Mouse (Mus musculus) liver, postnatal 0 days (tissue): ENCODE measurements at regions not wholly inside any gene's neighbourhood (a gene's known extent, or its start where the extent isn't known, plus 50 kb on each side); places are given as distances from the start of the nearest gene placed in this dataset.
"Not testable (repeated sequence)": the region's sequence is repeated elsewhere in the genome, so short reads cannot be mapped to it uniquely, and the experiment has no call there.

ENCODE experiments used
- ATAC-seq: fragments of 200-750 bp; cut with Nextera tagmentation; 2 replicates; pipeline ENCODE4 v1.8.0; 2017; ENCODE audit warnings: mild to moderate bottlenecking, moderate library complexity
- DNase-seq: peaks from one replicate; pipeline ENCODE4 v3.0.0-alpha.2; 2016
- H3K27ac ChIP-seq: fragments of 300-500 bp; sonication (generic); 2 replicates; pipeline ENCODE4 v1.5.1; 2014; ENCODE audit warnings: antibody characterized with exemption, moderate library complexity, mild to moderate bottlenecking, low read depth
- H3K27me3 ChIP-seq: fragments of 300-500 bp; sonication (generic); 2 replicates; pipeline ENCODE4 v1.6.1; 2014; ENCODE audit warnings: low read length, control low read depth, mixed read lengths; ENCODE audit not compliant: insufficient read depth
- H3K36me3 ChIP-seq: fragments of 300-500 bp; sonication (generic); replicated peaks from 2 replicates; pipeline ENCODE4 v1.6.1; 2014; ENCODE audit warnings: mild to moderate bottlenecking, control low read depth, low read length, moderate library complexity, mixed read lengths; ENCODE audit not compliant: insufficient read depth
- H3K4me1 ChIP-seq: fragments of 300-500 bp; sonication (generic); 2 replicates; pipeline ENCODE4 v1.6.1; 2014; ENCODE audit warnings: antibody characterized with exemption, mild to moderate bottlenecking, control low read depth; ENCODE audit not compliant: insufficient read depth
- H3K4me2 ChIP-seq: fragments of 300-500 bp; sonication (generic); 2 replicates; pipeline ENCODE4 v1.6.1; 2014; ENCODE audit warnings: low read depth, mild to moderate bottlenecking, low read length, moderate library complexity, mixed read lengths
- H3K4me3 ChIP-seq: fragments of 300-500 bp; sonication (generic); 2 replicates; pipeline ENCODE4 v1.5.1; 2014; ENCODE audit warnings: low read depth, low read length
- H3K9ac ChIP-seq: fragments of 300-500 bp; sonication (generic); replicated peaks from 2 replicates; pipeline ENCODE4 v1.6.1; 2014; ENCODE audit warnings: mild to moderate bottlenecking, moderate library complexity
- H3K9me3 ChIP-seq: fragments of 300-500 bp; sonication (generic); 2 replicates; pipeline ENCODE4 v1.6.1; 2016; ENCODE audit warnings: mild to moderate bottlenecking, control low read depth, low read length, mixed read lengths
- CTCF ChIP-seq: sonication (generic); IDR thresholded peaks from 2 replicates; pipeline ENCODE4 v1.5.1; 2016; ENCODE audit warnings: antibody characterized with exemption, low read depth
- EP300 ChIP-seq: IDR thresholded peaks from 2 replicates; pipeline ENCODE4 v1.6.1; 2016; ENCODE audit warnings: antibody characterized with exemption, low read depth, mild to moderate bottlenecking
- WGBS: fragments of 180-500 bp; shearing (Covaris S2); extraction: QIAGEN DNeasy Blood & Tissue Kit; methylation state at CpG from one replicate; pipeline ENCODE4 v1.1.7; 2014; ENCODE audit not compliant: insufficient replicate concordance; 5-methylcytosine and 5-hydroxymethylcytosine counted together

GRCm38 (mm10) chr16:12824646-12825045, 284.8 kb upstream of the Ercc4 start:
- no peak overlapping the region for H3K9ac ChIP-seq
- ATAC-seq (no peak), DNase-seq (no peak)
- no peaks in the 10 kb centered on the region for H3K9me3 ChIP-seq
- no peaks in the 10 kb centered on the region for H3K4me1 ChIP-seq
- no peak overlapping the region for H3K4me3 ChIP-seq
- TF ChIP-seq EP300 (no peak), CTCF (no peak)
- no peak overlapping the region for H3K4me2 ChIP-seq
- 74% methylated on average over 6 of the region's 6 CpGs for WGBS
- H3K27ac ChIP-seq: no peak overlapping the region
- H3K27me3 ChIP-seq: no peaks in the 10 kb centered on the region
- H3K36me3 ChIP-seq: no peaks in the 10 kb centered on the region

- WGBS: 42% methylated on average over 8 of the region's 8 CpGs
- Histone ChIP-seq H3K27me3 (no peaks in the 10 kb centered on the region), H3K4me2 (no peak overlapping the region), H3K27ac (no peak overlapping the region), H3K36me3 (no peaks in the 10 kb centered on the region), H3K4me3 (no peak overlapping the region), H3K9me3 (no peaks in the 10 kb centered on the region), H3K9ac (no peak overlapping the region), H3K4me1 (no peaks in the 10 kb centered on the region)
- no peak for DNase-seq
- TF ChIP-seq EP300 (no peak), CTCF (peak; percentile 46)
- ATAC-seq: no peak
Measured at GRCm38 (mm10) chr16:12826222-12826621, 283.3 kb upstream of the Ercc4 start.

- not testable (repeated sequence) for H3K4me1 ChIP-seq, ATAC-seq, DNase-seq, H3K4me3 ChIP-seq, H3K9me3 ChIP-seq, H3K9ac ChIP-seq, H3K27me3 ChIP-seq, H3K4me2 ChIP-seq, H3K36me3 ChIP-seq, H3K27ac ChIP-seq
- WGBS: 15% methylated on average over 1 of the region's 1 CpGs
Measured at GRCm38 (mm10) chr16:12831308-12831707, 278.2 kb upstream of the Ercc4 start.

DNA sequence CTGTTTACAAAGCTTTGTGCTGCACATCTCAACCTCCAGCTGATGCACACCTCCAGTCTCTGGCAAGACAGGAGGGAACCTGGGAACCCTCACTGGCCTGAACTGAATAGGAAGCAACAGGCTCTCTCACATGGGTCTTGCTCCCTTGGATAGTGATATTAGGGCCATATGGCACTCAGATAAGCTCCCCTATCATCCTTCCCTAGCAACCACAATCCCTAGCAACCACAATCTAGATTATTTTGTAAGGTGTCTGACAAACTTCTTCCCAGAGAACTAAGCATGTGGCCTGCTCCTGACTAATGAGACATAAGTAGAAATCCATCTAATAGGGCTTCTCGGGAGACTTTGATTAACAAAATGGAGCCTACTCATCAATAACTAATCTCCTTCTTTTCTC, 253.1 kb upstream of the Ercc4 start:
- TF ChIP-seq CTCF: no peak
- TF ChIP-seq EP300: no peak
- no peaks in the 10 kb centered on the region for H3K4me1 ChIP-seq
- no peak overlapping the region for H3K9ac ChIP-seq
- no peak overlapping the region for H3K4me3 ChIP-seq
- H3K4me2 ChIP-seq: no peak overlapping the region
- H3K27ac ChIP-seq: no peak overlapping the region
- H3K36me3 ChIP-seq: no peaks in the 10 kb centered on the region
- H3K27me3 ChIP-seq: no peaks in the 10 kb centered on the region
- DNase-seq: no peak
- ATAC-seq: no peak
- no peaks in the 10 kb centered on the region for H3K9me3 ChIP-seq
- 75% methylated on average over 1 of the region's 1 CpGs for WGBS

DNA sequence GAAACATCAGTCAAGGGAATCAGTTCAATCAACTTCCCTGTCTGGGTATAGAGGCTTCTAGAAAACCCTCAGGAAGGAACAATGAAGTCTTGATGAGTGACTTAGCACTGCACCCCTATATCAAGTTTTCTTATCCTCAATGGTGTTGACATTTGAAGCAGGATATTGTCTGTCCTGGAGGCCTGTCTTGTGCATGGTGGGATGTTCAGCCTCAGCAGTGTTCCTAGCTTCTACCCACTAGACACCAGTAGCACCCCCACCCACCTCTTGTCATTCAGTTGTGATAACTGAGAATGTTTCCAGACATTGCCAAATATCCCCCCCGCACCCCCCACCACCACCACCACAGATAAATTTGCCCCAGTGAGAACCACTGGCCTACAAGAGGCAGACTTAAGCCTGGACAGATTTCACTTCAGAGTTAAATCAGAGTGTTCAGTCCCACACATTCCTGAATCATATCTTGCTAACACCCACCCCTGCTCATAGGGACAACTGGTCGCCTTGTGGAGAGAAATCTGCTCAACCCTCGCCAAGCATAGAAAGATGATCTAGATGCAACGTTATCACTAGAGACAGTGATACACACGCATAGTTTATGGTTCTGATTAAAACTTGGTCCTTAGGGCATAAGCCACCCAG, 249.6 kb upstream of the Ercc4 start:
- Histone ChIP-seq H3K9ac (no peak overlapping the region), H3K4me2 (no peak overlapping the region), H3K27ac (no peak overlapping the region), H3K27me3 (no peaks in the 10 kb centered on the region), H3K36me3 (no peaks in the 10 kb centered on the region), H3K4me1 (no peaks in the 10 kb centered on the region), H3K4me3 (no peak overlapping the region), H3K9me3 (no peaks in the 10 kb centered on the region)
- no peak for ATAC-seq
- no peak for TF ChIP-seq CTCF
- no peak for DNase-seq
- WGBS: 73% methylated on average over 5 of the region's 5 CpGs

DNA sequence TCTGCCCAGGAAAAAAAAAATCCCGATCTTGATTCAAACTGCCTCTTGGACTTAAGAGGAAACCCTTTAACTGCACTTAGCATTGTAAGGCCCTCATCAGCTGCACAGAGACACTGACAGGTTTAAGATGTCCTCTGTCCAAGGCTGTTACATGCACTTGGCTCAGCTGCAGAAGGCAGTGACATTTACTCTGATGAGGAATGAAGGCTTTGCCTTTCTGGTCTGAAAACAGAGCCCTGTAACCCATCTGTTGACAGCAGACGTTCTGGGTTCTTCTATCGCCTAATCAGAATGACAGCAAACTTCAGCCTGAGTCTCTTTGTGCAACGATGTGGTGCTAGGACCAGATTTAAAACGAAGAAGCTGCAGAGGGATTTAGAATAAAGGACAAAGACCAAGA, 246.9 kb upstream of the Ercc4 start:
- Histone ChIP-seq H3K4me3 (no peak overlapping the region), H3K9me3 (no peaks in the 10 kb centered on the region), H3K4me1 (no peaks in the 10 kb centered on the region), H3K4me2 (no peak overlapping the region), H3K27me3 (no peaks in the 10 kb centered on the region), H3K27ac (no peak overlapping the region), H3K36me3 (no peaks in the 10 kb centered on the region), H3K9ac (no peak overlapping the region)
- no peak for DNase-seq
- TF ChIP-seq CTCF (no peak), EP300 (no peak)
- WGBS: 72% methylated on average over 5 of the region's 5 CpGs
- ATAC-seq: no peak

GRCm38 (mm10) chr16:12878326-12878725, 231.2 kb upstream of the Ercc4 start:
- not testable (repeated sequence) for H3K27me3 ChIP-seq, H3K4me2 ChIP-seq, H3K4me1 ChIP-seq, H3K27ac ChIP-seq, DNase-seq, H3K4me3 ChIP-seq, H3K36me3 ChIP-seq, ATAC-seq, H3K9me3 ChIP-seq, H3K9ac ChIP-seq
- WGBS: 60% methylated on average over 4 of the region's 5 CpGs
